Mouse (Mus musculus) CH12.LX (cell line): ENCODE results near the gene Abi1. TPM values are rescaled to one million over a fixed set of nuclear protein-coding genes. Genes with fewer than 3 reads are reported as not detected.
"Not testable (repeated sequence)": the region's sequence is repeated elsewhere in the genome, so short reads cannot be mapped to it uniquely, and the experiment has no call there.

Source experiments
- DNase-seq: peaks from one replicate; pipeline ENCODE4 v3.0.0-alpha.2; 2013; ENCODE audit errors: extremely low read depth
- H3K27ac ChIP-seq: 2 replicates; pipeline ENCODE4 v1.5.1; 2012; ENCODE audit warnings: low read depth, mild to moderate bottlenecking, control low read depth, moderate library complexity; ENCODE audit not compliant: insufficient read depth
- H3K27me3 ChIP-seq: replicated peaks from 2 replicates; pipeline ENCODE3; 2012; ENCODE audit warnings: inconsistent platforms
- H3K36me3 ChIP-seq, 2 experiments: replicated peaks in 1 of 2; 2 replicates each; pipeline versions ENCODE3 to v1.6.1; 2012; ENCODE audit warnings: inconsistent platforms in 1 of 2, low read length in 1 of 2, mild to moderate bottlenecking in 1 of 2, mixed read lengths in 1 of 2, moderate library complexity in 1 of 2; ENCODE audit not compliant: control insufficient read depth in 1 of 2, insufficient read depth in 1 of 2
- H3K4me1 ChIP-seq, 2 experiments: 2 replicates each; pipeline ENCODE4 v1.6.1; 2012; ENCODE audit warnings: inconsistent platforms in 1 of 2, moderate library complexity in 1 of 2; ENCODE audit not compliant: insufficient read depth in 2 of 2, control insufficient read depth in 1 of 2
- H3K4me2 ChIP-seq: 2 replicates; pipeline ENCODE4 v1.6.1; 2012; ENCODE audit warnings: low read depth, mild to moderate bottlenecking, control low read depth; ENCODE audit not compliant: poor library complexity, insufficient read depth, severe bottlenecking
- H3K4me3 ChIP-seq, 3 experiments: fragments of 150-350 bp in 1 of 3; sonication (generic) in 1 of 3; replicated peaks in 1 of 3; 2 replicates each; pipeline versions ENCODE3 to v1.5.1; 2011 to 2012; ENCODE audit warnings: low read depth in 2 of 3, low read length in 2 of 3, mild to moderate bottlenecking in 2 of 3, moderate library complexity in 2 of 3, control low read depth in 1 of 3, improper control_type of control experiment in 1 of 3, inconsistent platforms in 1 of 3, mixed read lengths in 1 of 3; ENCODE audit not compliant: poor library complexity in 1 of 3
- H3K79me2 ChIP-seq: replicated peaks from 2 replicates; pipeline ENCODE4 v1.6.1; 2012; ENCODE audit warnings: mild to moderate bottlenecking, moderate library complexity; ENCODE audit not compliant: control insufficient read depth, poor library complexity, insufficient read depth, severe bottlenecking; ENCODE audit errors: extremely low read depth
- H3K9ac ChIP-seq: 2 replicates; pipeline ENCODE4 v1.6.1; 2012; ENCODE audit warnings: low read depth, mild to moderate bottlenecking, control low read depth, moderate library complexity; ENCODE audit not compliant: insufficient read depth
- H3K9me3 ChIP-seq: replicated peaks from 2 replicates; pipeline ENCODE3; 2012; ENCODE audit warnings: low read length, inconsistent platforms, mixed read lengths
- BHLHE40 ChIP-seq: IDR thresholded peaks from 2 replicates; pipeline ENCODE4 v1.6.1; 2011; ENCODE audit warnings: mild to moderate bottlenecking, low read depth, low read length, improper control_type of control experiment
- CHD1 ChIP-seq: IDR thresholded peaks from 2 replicates; pipeline ENCODE4 v1.6.1; 2012; ENCODE audit warnings: low read depth, low read length, improper control_type of control experiment, inconsistent platforms
- CHD2 ChIP-seq: IDR thresholded peaks from 2 replicates; pipeline ENCODE4 v1.6.1; 2011; ENCODE audit warnings: low read length, improper control_type of control experiment
- CTCF ChIP-seq, 2 experiments: IDR thresholded peaks in 1 of 2; conservative IDR thresholded peaks in 1 of 2; 2 replicates each; pipeline ENCODE4 v1.5.1; 2011 to 2012; ENCODE audit warnings: low read depth in 2 of 2, low read length in 2 of 2, improper control_type of control experiment in 1 of 2, inconsistent platforms in 1 of 2, mild to moderate bottlenecking in 1 of 2, moderate library complexity in 1 of 2
- E2F4 ChIP-seq: IDR thresholded peaks from 2 replicates; pipeline ENCODE4 v1.6.1; 2011; ENCODE audit warnings: low read depth, low read length, improper control_type of control experiment; ENCODE audit not compliant: insufficient replicate concordance
- ELF1 ChIP-seq: IDR thresholded peaks from 2 replicates; pipeline ENCODE4 v1.6.1; 2014; ENCODE audit warnings: low read depth, mild to moderate bottlenecking, inconsistent platforms, low read length, improper control_type of control experiment
- EP300 ChIP-seq: IDR thresholded peaks from 2 replicates; pipeline ENCODE4 v1.6.1; 2011; ENCODE audit warnings: low read length, improper control_type of control experiment
- ETS1 ChIP-seq: conservative IDR thresholded peaks from 2 replicates; pipeline ENCODE4 v1.6.1; 2012; ENCODE audit warnings: low read depth, mild to moderate bottlenecking, inconsistent platforms, low read length, improper control_type of control experiment, moderate library complexity
- JUN ChIP-seq: IDR thresholded peaks from 2 replicates; pipeline ENCODE4 v1.6.1; 2011; ENCODE audit warnings: low read depth, mild to moderate bottlenecking, low read length, improper control_type of control experiment, moderate library complexity; ENCODE audit not compliant: insufficient read depth
- KAT2A ChIP-seq: IDR thresholded peaks from 2 replicates; pipeline ENCODE4 v1.6.1; 2012; ENCODE audit warnings: low read length, improper control_type of control experiment, inconsistent platforms; ENCODE audit not compliant: insufficient replicate concordance
- MAFK ChIP-seq: IDR thresholded peaks from 2 replicates; pipeline ENCODE4 v1.6.1; 2011; ENCODE audit warnings: low read length, improper control_type of control experiment; ENCODE audit not compliant: insufficient replicate concordance
- MXI1 ChIP-seq: IDR thresholded peaks from 2 replicates; pipeline ENCODE4 v1.6.1; 2011; ENCODE audit warnings: mild to moderate bottlenecking, low read depth, low read length, improper control_type of control experiment
- NELFE ChIP-seq: IDR thresholded peaks from 2 replicates; pipeline ENCODE4 v1.6.1; 2011; ENCODE audit warnings: low read depth, low read length, improper control_type of control experiment
- NRF1 ChIP-seq: IDR thresholded peaks from 2 replicates; pipeline ENCODE4 v1.6.1; 2014; ENCODE audit warnings: low read depth, mild to moderate bottlenecking, inconsistent platforms, low read length, improper control_type of control experiment, moderate library complexity
- PAX5 ChIP-seq: IDR thresholded peaks from 2 replicates; pipeline ENCODE4 v1.6.1; 2012; ENCODE audit warnings: low read length, inconsistent platforms, mixed read lengths
- POLR2A ChIP-seq: IDR thresholded peaks from 2 replicates; pipeline ENCODE4 v1.6.1; 2011; ENCODE audit warnings: low read depth, mild to moderate bottlenecking, improper control_type of control experiment, low read length
- RAD21 ChIP-seq: IDR thresholded peaks from 2 replicates; pipeline ENCODE4 v1.6.1; 2011; ENCODE audit warnings: low read depth, mild to moderate bottlenecking, low read length, improper control_type of control experiment, moderate library complexity
- RCOR1 ChIP-seq: conservative IDR thresholded peaks from 2 replicates; pipeline ENCODE4 v1.6.1; 2012; ENCODE audit warnings: low read depth, mild to moderate bottlenecking, inconsistent platforms, low read length, improper control_type of control experiment
- SIN3A ChIP-seq: IDR thresholded peaks from 2 replicates; pipeline ENCODE4 v1.6.1; 2012; ENCODE audit warnings: low read length, improper control_type of control experiment, inconsistent platforms
- UBTF ChIP-seq: IDR thresholded peaks from 2 replicates; pipeline ENCODE4 v1.6.1; 2012; ENCODE audit warnings: low read depth, mild to moderate bottlenecking, inconsistent platforms, low read length, improper control_type of control experiment, moderate library complexity
- USF2 ChIP-seq: conservative IDR thresholded peaks from 2 replicates; pipeline ENCODE4 v1.6.1; 2011; ENCODE audit warnings: low read depth, low read length, improper control_type of control experiment
- ZC3H11A ChIP-seq: IDR thresholded peaks from 2 replicates; pipeline ENCODE4 v1.6.1; 2012; ENCODE audit warnings: low read depth, mild to moderate bottlenecking, inconsistent platforms, low read length, improper control_type of control experiment
- ZKSCAN1 ChIP-seq: IDR thresholded peaks from 2 replicates; pipeline ENCODE4 v1.6.1; 2012; ENCODE audit warnings: low read depth, inconsistent platforms, low read length, improper control_type of control experiment, borderline replicate concordance
- ZMIZ1 ChIP-seq: IDR thresholded peaks from 2 replicates; pipeline ENCODE4 v1.6.1; 2012; ENCODE audit warnings: low read depth, mild to moderate bottlenecking, inconsistent platforms, low read length, improper control_type of control experiment
- ZNF384 ChIP-seq: IDR thresholded peaks from 2 replicates; pipeline ENCODE4 v1.6.1; 2012; ENCODE audit warnings: low read depth, low read length, improper control_type of control experiment, inconsistent platforms
- dilution Hi-C: fragments of 300-500 bp; cut with MboI; formaldehyde crosslinking; loops from 2 replicates; pipeline ENCODE4 v1.14.3; 2020; ENCODE audit warnings: low sequenced_read_pairs; ENCODE audit not compliant: extremely low pct_unique_long_range_greater_than_20kb, extremely low pct_ligation_motif_present
- in situ Hi-C: fragments of 300-500 bp; cut with MboI; formaldehyde crosslinking; loops from 3 replicates; pipeline ENCODE4 v1.14.3; 2019; ENCODE audit warnings: low sequenced_read_pairs, low pct_ligation_motif_present, low pct_unique_long_range_greater_than_20kb, mixed read lengths
- polyA plus RNA-seq: library from polyadenylated mRNA; unstranded; fragments of >175 nt; gene quantifications from 2 replicates; pipeline ENCODE4 v1.2.1, GENCODE M21; 2012; ENCODE audit warnings: low read depth; ENCODE audit not compliant: insufficient read length
- total RNA-seq, 2 experiments: library from RNA; depleted of rRNA; stranded (reverse); fragments of 300-350 nt in 1 of 2; fragments of >200 nt in 1 of 2; gene quantifications; 2 replicates each; pipeline ENCODE4 v1.2.3; 2012 to 2014

The Abi1 gene
- total and polyA plus RNA-seq, 3 experiments = 45.7 to 104 (median 74.6) TPM

DNA sequence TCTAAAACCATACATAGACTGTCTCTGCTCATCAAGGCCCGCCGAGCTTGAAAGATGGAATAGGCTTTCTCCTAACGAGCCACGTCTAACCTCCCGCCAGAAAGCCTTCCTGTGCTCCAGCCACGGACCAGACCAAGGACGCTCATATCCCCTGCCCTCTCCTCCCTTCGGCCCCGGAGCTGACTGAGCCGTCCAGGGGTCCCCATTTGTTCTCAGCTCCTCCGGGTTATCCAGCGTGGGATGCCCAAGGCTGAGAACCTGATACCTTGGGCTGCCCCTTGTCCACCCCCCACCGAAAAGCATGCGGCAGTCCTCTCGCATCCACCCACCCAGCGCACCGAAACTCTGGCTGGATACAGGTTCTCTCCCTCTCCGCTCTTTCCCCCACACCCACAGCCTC lies 24.7 kb downstream of the Abi1 start:
- DNase-seq = no peak
- H3K36me3 ChIP-seq = peaks cover 2 to 14% of the 10 kb centered on the region in 2 experiments
- H3K4me2 ChIP-seq = no peak overlapping the region
- H3K27me3 ChIP-seq = no peaks in the 10 kb centered on the region
- H3K4me1 ChIP-seq = peaks cover 0 to 29% of the 10 kb centered on the region in 2 experiments; a peak in 2 of 4 replicates
- in situ Hi-C loops (no loop called here), dilution Hi-C loops (no loop called here)
- no peak overlapping the region for H3K4me3 ChIP-seq
- peaks cover 4% of the 10 kb centered on the region for H3K9me3 ChIP-seq
- H3K9ac ChIP-seq = no peak overlapping the region
- no peak overlapping the region for H3K27ac ChIP-seq
- TF ChIP-seq MAFK (no peak), EP300 (no peak), RCOR1 (no peak), ZKSCAN1 (no peak), CTCF (conservative IDR thresholded peaks at IDR 0.05 in 1 of 2, IDR thresholded peaks at IDR 0.05 in 1 of 2; ENCODE audit: low read depth in 2 of 2, low read length in 2 of 2) (no peak), MXI1 (no peak), RAD21 (no peak), UBTF (no peak), NELFE (no peak), BHLHE40 (no peak), ETS1 (no peak), CHD1 (no peak), JUN (no peak), E2F4 (no peak), USF2 (no peak), CHD2 (no peak)
- H3K79me2 ChIP-seq = peaks cover 28% of the 10 kb centered on the region

DNA sequence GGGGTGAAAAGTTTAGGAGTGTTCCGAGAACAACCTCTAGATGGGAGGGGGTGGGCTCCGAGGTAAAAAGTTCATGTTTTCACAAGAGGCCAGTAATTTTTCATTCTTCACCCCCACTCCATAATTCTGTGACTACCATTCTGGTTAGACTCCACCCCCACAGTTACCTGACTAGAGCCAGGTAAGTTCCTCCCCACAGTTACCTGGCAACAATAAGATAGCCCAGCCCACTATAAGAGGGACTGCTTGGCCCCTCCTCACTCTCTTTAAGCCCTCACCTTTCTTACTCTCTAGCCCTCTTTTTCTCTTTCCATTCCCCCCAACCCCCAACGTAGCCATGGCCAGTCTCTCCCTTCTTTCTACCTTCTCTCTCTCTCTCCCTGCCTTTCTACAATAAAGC lies 25.1 kb downstream of the Abi1 start:
- H3K9ac ChIP-seq, H3K9me3 ChIP-seq, H3K27ac ChIP-seq, H3K27me3 ChIP-seq, H3K4me2 ChIP-seq, H3K4me3 ChIP-seq, DNase-seq, dilution Hi-C loops, in situ Hi-C loops: not testable (repeated sequence)
- Histone ChIP-seq H3K36me3 (peaks cover 2 to 14% of the 10 kb centered on the region in 2 experiments), H3K79me2 (peaks cover 26% of the 10 kb centered on the region), H3K4me1 (peaks cover 0 to 29% of the 10 kb centered on the region in 2 experiments; a peak in 2 of 4 replicates)

DNA sequence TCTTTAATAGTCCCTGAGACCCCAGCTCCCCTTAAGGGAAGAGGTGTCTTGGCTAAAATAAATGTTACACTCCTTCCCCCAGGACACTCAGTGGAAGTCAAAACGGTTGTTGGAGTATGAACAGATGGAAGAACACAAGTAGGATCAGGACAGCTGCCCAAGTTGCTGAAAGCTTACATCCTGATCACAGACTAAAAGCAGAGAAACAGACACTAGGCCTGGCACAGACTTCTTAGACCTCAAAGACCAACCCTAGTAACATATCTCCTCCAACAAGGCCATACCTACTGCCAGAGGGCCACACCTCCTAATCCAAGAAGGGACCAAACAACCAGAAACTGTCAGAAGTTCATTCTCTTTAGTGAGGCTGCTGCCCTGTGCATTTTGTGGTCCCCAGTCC lies 31.8 kb downstream of the Abi1 start:
- in situ Hi-C loops = no loop called here
- H3K9me3 ChIP-seq = peaks cover 2% of the 10 kb centered on the region
- peaks cover 0 to 24% of the 10 kb centered on the region in 2 experiments for H3K36me3 ChIP-seq
- dilution Hi-C loops = no loop called here
- H3K4me3 ChIP-seq = no peak overlapping the region
- no peak overlapping the region for H3K9ac ChIP-seq
- H3K79me2 ChIP-seq = peaks cover 12% of the 10 kb centered on the region; the same call in 1 of the 2 replicates
- no peak for DNase-seq
- TF ChIP-seq POLR2A = no peak
- TF ChIP-seq KAT2A = no peak
- no peak for TF ChIP-seq E2F4
- no peak for TF ChIP-seq SIN3A
- TF ChIP-seq PAX5 = no peak
- no peak for TF ChIP-seq NRF1
- no peak for TF ChIP-seq ETS1
- no peak for TF ChIP-seq USF2
- no peak for TF ChIP-seq MAFK
- TF ChIP-seq ZC3H11A = no peak
- no peak for TF ChIP-seq ZNF384
- TF ChIP-seq ELF1 = no peak
- TF ChIP-seq RCOR1 = no peak
- no peak for TF ChIP-seq BHLHE40
- TF ChIP-seq ZMIZ1 = no peak
- peaks cover 8 to 27% of the 10 kb centered on the region in 2 experiments for H3K4me1 ChIP-seq
- no peak overlapping the region for H3K27ac ChIP-seq
- H3K4me2 ChIP-seq = no peak overlapping the region
- H3K27me3 ChIP-seq = no peaks in the 10 kb centered on the region
